In genomic region chr8:94389531-94389930, GRCm38 (mm10) we compare ENCODE assay signal across 18 mouse cellular contexts. TPM values are rescaled to one million over a fixed set of nuclear protein-coding genes. Genes with fewer than 3 reads are reported as not detected.
"Had no signal": no experiment of that assay in that cellular context is flagged by ENCODE, and none has a peak within 500 bp of the region (broad histone marks: within the 10 kb centered on the region; RNA-seq: fewer than 3 reads in every experiment).

No protein-coding gene starts in this region.

- DNase-seq: kidney, adult 2 months; kidney, postnatal 25 days; layer of hippocampus, adult 9-11 months; liver, embryonic 13.5 days; lung, adult 2 months; lung, postnatal 14 days; lung, postnatal 4 days; thymus, adult 18-20 months; thymus, postnatal 36 days had no signal

- H3K27ac ChIP-seq: kidney, postnatal 0 days; layer of hippocampus, adult 2 months; limb, embryonic 10.5 days; limb, embryonic 13.5 days; liver, embryonic 13.5 days; midbrain, embryonic 10.5 days; midbrain, embryonic 13.5 days had no signal

- H3K9ac ChIP-seq: limb, embryonic 13.5 days; midbrain, embryonic 13.5 days had no signal

- H3K4me3 ChIP-seq: layer of hippocampus, adult 2 months; limb, embryonic 10.5 days; limb, embryonic 13.5 days; midbrain, embryonic 10.5 days; midbrain, embryonic 13.5 days had no signal

- H3K27me3 ChIP-seq: limb, embryonic 13.5 days; liver, embryonic 13.5 days; midbrain, embryonic 13.5 days had no signal

- H3K4me2 ChIP-seq: limb, embryonic 13.5 days; midbrain, embryonic 13.5 days had no signal

- H3K9me3 ChIP-seq: limb, embryonic 10.5 days; liver, embryonic 13.5 days; midbrain, embryonic 10.5 days; midbrain, embryonic 13.5 days had no signal

- ATAC-seq: intestine, postnatal 0 days; midbrain, embryonic 13.5 days; midbrain, embryonic 16.5 days had no signal

RNA-seq across cellular contexts. Expression of gene Nlrc5, which starts 44.6 kb away (rescaled TPM):
- polyA plus RNA-seq: limb, embryonic 10.5 days; neural tube, embryonic 11.5 days had no signal
